Mouse (Mus musculus): Measurements from ENCODE around the gene Tigd4.

Tigd4 gene

GRCm38 (mm10) chr3:84610183-84610710 lies 16.9 kb downstream of the Tigd4 start:
- no peak for DNase-seq (ENCODE audit: low spot score)

- peak; percentile 74 for DNase-seq (ENCODE audit: low spot score)
Observed at GRCm38 (mm10) chr3:84615050-84615855, 21.9 kb downstream of the Tigd4 start.

- DNase-seq (ENCODE audit: low spot score), result no peak
Observed at GRCm38 (mm10) chr3:84615856-84616225, 22.5 kb downstream of the Tigd4 start.

- no peak for DNase-seq (ENCODE audit: low spot score)
Observed at GRCm38 (mm10) chr3:84618627-84619026, 25.3 kb downstream of the Tigd4 start.

GRCm38 (mm10) chr3:84619056-84619455 lies 25.7 kb downstream of the Tigd4 start:
- DNase-seq (ENCODE audit: low spot score), result no peak

- DNase-seq (ENCODE audit: low spot score), result no peak
Observed at GRCm38 (mm10) chr3:84619725-84620124, 26.4 kb downstream of the Tigd4 start.

- DNase-seq (ENCODE audit: low spot score), result no peak
Observed at GRCm38 (mm10) chr3:84622026-84622425, 28.7 kb downstream of the Tigd4 start.

GRCm38 (mm10) chr3:84631586-84631985 lies 38.2 kb downstream of the Tigd4 start:
- DNase-seq (ENCODE audit: low spot score), result no peak

- no peak for DNase-seq (ENCODE audit: low spot score)
Observed at GRCm38 (mm10) chr3:84637095-84637494, 43.7 kb downstream of the Tigd4 start.

- no peak for DNase-seq (ENCODE audit: low spot score)
Observed at GRCm38 (mm10) chr3:84637890-84638578, 44.7 kb downstream of the Tigd4 start.

GRCm38 (mm10) chr3:84638858-84639257 lies 45.5 kb downstream of the Tigd4 start:
- DNase-seq (ENCODE audit: low spot score), result no peak

- DNase-seq (ENCODE audit: low spot score), result no peak
Observed at GRCm38 (mm10) chr3:84639767-84640500, 46.6 kb downstream of the Tigd4 start.

- no peak for DNase-seq (ENCODE audit: low spot score)
Observed at GRCm38 (mm10) chr3:84640536-84640935, 47.2 kb downstream of the Tigd4 start.

- no peak for DNase-seq (ENCODE audit: low spot score)
Observed at GRCm38 (mm10) chr3:84641391-84641790, 48.0 kb downstream of the Tigd4 start.

GRCm38 (mm10) chr3:84642942-84643341 lies 49.6 kb downstream of the Tigd4 start:
- no peak for DNase-seq (ENCODE audit: low spot score)

- no peak for DNase-seq (ENCODE audit: low spot score)
Observed at GRCm38 (mm10) chr3:84645156-84646006, 52.0 kb downstream of the Tigd4 start.

GRCm38 (mm10) chr3:84646007-84646290 lies 52.6 kb downstream of the Tigd4 start:
- DNase-seq (ENCODE audit: low spot score), result no peak

GRCm38 (mm10) chr3:84646331-84646845 lies 53.0 kb downstream of the Tigd4 start:
- DNase-seq (ENCODE audit: low spot score), result no peak
